Mouse (Mus musculus): Measurements from ENCODE around the gene Calhm5. TPM values are rescaled to one million over a fixed set of nuclear protein-coding genes. Genes with fewer than 3 reads are reported as not detected.

Gene Calhm5
- polyA plus RNA-seq, 1 experiment from 2014 or later, result 1.4 TPM

DNA sequence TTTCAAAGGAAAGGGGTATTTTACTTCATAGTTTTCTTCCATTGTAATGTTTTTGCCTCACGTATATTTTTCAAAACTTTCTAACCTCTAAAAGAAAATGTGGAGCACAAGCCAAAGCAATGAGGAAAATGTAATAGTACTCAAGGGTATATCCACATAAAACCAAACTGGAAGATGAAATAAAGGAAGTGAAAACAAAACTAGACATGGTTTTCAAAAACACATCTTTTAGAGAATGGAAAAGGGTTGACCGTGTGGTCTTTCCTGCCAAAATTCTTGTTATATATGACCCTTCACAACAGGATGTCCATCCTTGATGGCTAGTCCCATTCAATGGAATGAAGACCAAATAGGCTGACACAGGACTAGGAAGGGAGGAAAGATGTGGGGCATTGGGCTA, 22.1 kb upstream of the Calhm5 start:
- H3K27ac ChIP-seq (replicated peaks; ENCODE audit: low read depth, low read length), result no peak overlapping the region
- no peaks in the 10 kb centered on the region for H3K27me3 ChIP-seq (replicated peaks; ENCODE audit: control insufficient read depth, insufficient read depth, low read length)
- H3K4me3 ChIP-seq (ENCODE audit: low read depth, low read length), result no peak overlapping the region
- H3K4me2 ChIP-seq (ENCODE audit: low read depth, low read length), result no peak overlapping the region
- H3K4me1 ChIP-seq (ENCODE audit: control insufficient read depth, insufficient read depth, low read length), result no peaks in the 10 kb centered on the region
- DNase-seq (ENCODE audit: low spot score) (no peak), ATAC-seq (ENCODE audit: low read depth) (no peak)
- H3K9me3 ChIP-seq (ENCODE audit: control insufficient read depth, low read length), result no peaks in the 10 kb centered on the region
- H3K36me3 ChIP-seq (ENCODE audit: control insufficient read depth, insufficient read depth, low read length), result no peaks in the 10 kb centered on the region
- WGBS, result 89% methylated on average over 2 of the region's 2 CpGs
- no peak overlapping the region for H3K9ac ChIP-seq (ENCODE audit: low read depth, low read length)

DNA sequence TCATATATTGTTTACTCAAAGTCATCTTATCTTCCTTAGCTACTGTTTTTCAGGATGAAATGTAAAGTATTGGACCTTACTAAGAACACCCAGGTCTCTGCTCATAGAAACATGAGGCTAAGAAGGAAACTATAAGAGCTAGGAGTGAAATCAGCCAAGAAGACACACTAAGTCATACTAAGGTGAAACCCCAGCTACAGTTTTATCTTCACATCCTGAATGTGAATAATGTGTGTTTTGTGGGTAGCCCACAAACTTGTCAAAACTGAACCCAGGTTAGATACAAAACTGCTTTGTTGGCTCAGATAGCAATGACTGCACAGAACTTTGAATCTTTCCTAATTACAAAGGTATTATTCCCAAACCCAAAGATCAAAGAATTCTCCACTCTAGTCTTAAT, 21.5 kb upstream of the Calhm5 start:
- no peaks in the 10 kb centered on the region for H3K9me3 ChIP-seq (ENCODE audit: control insufficient read depth, low read length)
- H3K27me3 ChIP-seq (replicated peaks; ENCODE audit: control insufficient read depth, insufficient read depth, low read length), result no peaks in the 10 kb centered on the region
- no peak overlapping the region for H3K4me3 ChIP-seq (ENCODE audit: low read depth, low read length)
- no peak overlapping the region for H3K27ac ChIP-seq (replicated peaks; ENCODE audit: low read depth, low read length)
- no peak overlapping the region for H3K9ac ChIP-seq (ENCODE audit: low read depth, low read length)
- DNase-seq (ENCODE audit: low spot score), result no peak
- H3K36me3 ChIP-seq (ENCODE audit: control insufficient read depth, insufficient read depth, low read length), result no peaks in the 10 kb centered on the region
- ATAC-seq (ENCODE audit: low read depth), result no peak
- H3K4me2 ChIP-seq (ENCODE audit: low read depth, low read length), result no peak overlapping the region
- no peaks in the 10 kb centered on the region for H3K4me1 ChIP-seq (ENCODE audit: control insufficient read depth, insufficient read depth, low read length)

DNA sequence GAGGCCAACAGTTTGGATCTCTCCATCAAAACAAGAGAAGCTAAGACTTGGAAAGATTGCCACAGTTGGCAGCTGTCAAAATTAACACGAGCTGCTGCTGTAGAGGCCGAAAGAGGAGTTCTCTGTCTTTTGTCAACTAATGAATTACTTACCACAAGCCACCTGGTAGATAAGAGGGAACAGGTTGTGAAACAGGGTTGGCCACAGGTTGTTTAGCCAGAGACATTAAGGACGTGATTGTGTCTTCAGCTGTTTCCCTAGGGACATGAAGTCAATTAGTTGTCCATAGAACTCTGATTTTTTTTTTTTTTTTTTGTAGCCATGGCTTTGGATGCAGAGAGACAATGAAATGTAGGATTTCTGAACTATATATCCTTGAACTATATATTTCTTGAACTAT, 20.8 kb upstream of the Calhm5 start:
- WGBS, result 46% methylated on average over 3 of the region's 3 CpGs
- no peaks in the 10 kb centered on the region for H3K9me3 ChIP-seq (ENCODE audit: control insufficient read depth, low read length)
- DNase-seq (ENCODE audit: low spot score) (no peak), ATAC-seq (ENCODE audit: low read depth) (no peak)
- no peak overlapping the region for H3K27ac ChIP-seq (replicated peaks; ENCODE audit: low read depth, low read length)
- no peaks in the 10 kb centered on the region for H3K36me3 ChIP-seq (ENCODE audit: control insufficient read depth, insufficient read depth, low read length)
- no peak overlapping the region for H3K4me2 ChIP-seq (ENCODE audit: low read depth, low read length)
- H3K9ac ChIP-seq (ENCODE audit: low read depth, low read length), result no peak overlapping the region
- peaks cover 3% of the 10 kb centered on the region; the same call in 1 of the 2 replicates for H3K4me1 ChIP-seq (ENCODE audit: control insufficient read depth, insufficient read depth, low read length)
- H3K4me3 ChIP-seq (ENCODE audit: low read depth, low read length), result no peak overlapping the region
- no peaks in the 10 kb centered on the region for H3K27me3 ChIP-seq (replicated peaks; ENCODE audit: control insufficient read depth, insufficient read depth, low read length)

DNA sequence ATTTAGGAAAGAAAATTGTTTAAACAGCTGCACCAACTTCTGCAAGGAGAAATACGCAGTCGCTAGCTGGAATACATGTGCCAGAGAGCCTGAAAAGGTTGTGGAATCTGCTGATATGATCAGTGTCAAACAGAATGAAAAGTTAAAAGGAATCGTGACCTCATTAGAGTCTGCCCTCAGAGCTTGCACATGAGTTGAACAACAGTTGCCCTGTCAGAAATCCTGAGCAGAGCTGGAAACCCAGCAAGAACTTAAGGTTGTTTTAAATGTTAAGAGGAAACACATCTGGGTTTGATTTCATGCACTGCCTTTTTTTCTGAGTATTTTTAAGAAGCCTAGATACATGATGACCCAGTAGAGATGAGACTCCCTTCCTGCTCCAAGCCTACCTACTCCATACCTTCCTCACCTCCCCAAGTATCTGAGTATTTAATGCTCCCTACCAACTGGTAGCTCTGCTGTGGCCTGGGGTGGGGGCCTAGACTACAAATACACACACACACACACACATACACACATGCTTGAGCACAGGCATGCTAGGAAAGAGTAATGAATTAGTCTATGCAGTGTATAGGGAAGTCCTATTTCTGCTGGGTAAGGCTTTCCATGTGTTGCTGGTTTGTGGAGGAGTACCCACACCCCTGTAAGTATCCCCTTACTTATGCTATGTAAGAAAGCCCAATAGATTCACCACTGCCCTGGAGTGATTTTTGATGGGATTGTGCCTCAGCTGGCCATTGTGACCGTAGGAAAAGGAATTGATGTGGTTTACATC, 15.8 kb upstream of the Calhm5 start:
- ATAC-seq (ENCODE audit: low read depth) (peak; percentile 71), DNase-seq (ENCODE audit: low spot score) (peak; percentile 82)
- peaks cover 6% of the 10 kb centered on the region; the same call in 1 of the 2 replicates for H3K4me1 ChIP-seq (ENCODE audit: control insufficient read depth, insufficient read depth, low read length)
- H3K4me2 ChIP-seq (ENCODE audit: low read depth, low read length), result no peak overlapping the region
- no peak overlapping the region for H3K9ac ChIP-seq (ENCODE audit: low read depth, low read length)
- peak overlapping the region; percentile 74 for H3K27ac ChIP-seq (replicated peaks; ENCODE audit: low read depth, low read length)
- 22% methylated on average over 4 of the region's 4 CpGs for WGBS
- H3K4me3 ChIP-seq (ENCODE audit: low read depth, low read length), result no peak overlapping the region
- no peaks in the 10 kb centered on the region for H3K9me3 ChIP-seq (ENCODE audit: control insufficient read depth, low read length)
- H3K36me3 ChIP-seq (ENCODE audit: control insufficient read depth, insufficient read depth, low read length), result no peaks in the 10 kb centered on the region
- no peaks in the 10 kb centered on the region for H3K27me3 ChIP-seq (replicated peaks; ENCODE audit: control insufficient read depth, insufficient read depth, low read length)

DNA sequence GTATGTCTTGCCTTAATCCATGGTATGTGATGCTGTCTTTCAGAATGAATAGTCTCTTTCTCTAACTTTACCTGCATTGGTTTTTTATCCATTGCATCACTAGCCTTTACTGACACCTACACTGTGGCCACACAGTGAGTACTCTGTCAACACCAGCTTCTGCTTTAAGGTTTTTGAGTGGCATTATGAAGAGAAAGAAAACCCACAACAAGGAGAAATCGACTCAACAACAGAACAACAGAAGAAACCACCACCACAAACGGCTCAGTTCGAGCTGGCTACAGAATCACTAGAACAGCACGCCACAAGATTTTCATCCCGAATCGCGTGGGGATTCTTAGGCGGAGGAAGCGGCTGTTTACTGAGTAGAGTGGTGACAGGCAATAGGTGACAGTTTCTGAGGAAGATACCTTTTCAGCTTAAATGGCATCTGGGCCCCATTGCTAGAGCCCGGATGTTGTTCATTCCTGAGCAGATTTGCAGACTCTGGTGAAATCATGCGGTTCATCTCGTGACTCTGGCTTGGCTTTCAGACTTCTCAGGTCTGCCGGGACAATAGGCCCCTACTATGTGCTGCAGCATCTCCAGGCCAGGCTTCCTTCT, 14.6 kb upstream of the Calhm5 start:
- ATAC-seq (ENCODE audit: low read depth) (no peak), DNase-seq (ENCODE audit: low spot score) (no peak)
- Histone ChIP-seq H3K9ac (ENCODE audit: low read depth, low read length) (no peak overlapping the region), H3K4me3 (ENCODE audit: low read depth, low read length) (no peak overlapping the region), H3K9me3 (ENCODE audit: control insufficient read depth, low read length) (no peaks in the 10 kb centered on the region), H3K4me2 (ENCODE audit: low read depth, low read length) (no peak overlapping the region), H3K27me3 (replicated peaks; ENCODE audit: control insufficient read depth, insufficient read depth, low read length) (no peaks in the 10 kb centered on the region), H3K36me3 (ENCODE audit: control insufficient read depth, insufficient read depth, low read length) (no peaks in the 10 kb centered on the region), H3K27ac (replicated peaks; ENCODE audit: low read depth, low read length) (no peak overlapping the region), H3K4me1 (ENCODE audit: control insufficient read depth, insufficient read depth, low read length) (peaks cover 6% of the 10 kb centered on the region; the same call in 1 of the 2 replicates)
- 78% methylated on average over 13 of the region's 13 CpGs for WGBS

DNA sequence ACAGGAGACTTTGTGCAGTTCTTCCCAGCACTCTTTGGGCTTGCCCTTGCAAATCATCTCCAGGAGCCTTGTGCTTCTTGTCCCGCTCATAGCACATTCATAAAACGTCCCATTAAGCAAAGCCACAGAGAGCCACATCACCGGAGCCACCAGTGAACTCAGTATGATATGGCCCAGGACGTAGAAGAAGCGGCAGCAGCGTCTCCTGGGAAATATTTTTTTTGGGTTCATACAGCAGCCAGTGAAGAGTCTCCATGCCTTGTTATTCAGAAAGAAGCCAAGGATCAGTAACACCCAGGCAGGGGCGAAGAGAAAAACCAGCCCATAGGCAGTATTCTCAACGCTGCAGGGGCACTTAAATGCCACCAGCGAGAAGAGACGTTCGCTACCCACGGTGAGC, 355 bp downstream of the Calhm5 start:
- Histone ChIP-seq H3K9ac (ENCODE audit: low read depth, low read length) (peak overlapping the region; percentile 49), H3K4me1 (ENCODE audit: control insufficient read depth, insufficient read depth, low read length) (peaks cover 11% of the 10 kb centered on the region), H3K9me3 (ENCODE audit: control insufficient read depth, low read length) (no peaks in the 10 kb centered on the region), H3K4me3 (ENCODE audit: low read depth, low read length) (peak overlapping the region; percentile 22), H3K36me3 (ENCODE audit: control insufficient read depth, insufficient read depth, low read length) (no peaks in the 10 kb centered on the region), H3K27me3 (replicated peaks; ENCODE audit: control insufficient read depth, insufficient read depth, low read length) (no peaks in the 10 kb centered on the region), H3K4me2 (ENCODE audit: low read depth, low read length) (peak overlapping the region; percentile 39), H3K27ac (replicated peaks; ENCODE audit: low read depth, low read length) (peak overlapping the region; percentile 42; the same call in 1 of the 2 replicates)
- WGBS, result 54% methylated on average over 12 of the region's 12 CpGs
- no peak for ATAC-seq (ENCODE audit: low read depth)
- no peak for DNase-seq (ENCODE audit: low spot score)

DNA sequence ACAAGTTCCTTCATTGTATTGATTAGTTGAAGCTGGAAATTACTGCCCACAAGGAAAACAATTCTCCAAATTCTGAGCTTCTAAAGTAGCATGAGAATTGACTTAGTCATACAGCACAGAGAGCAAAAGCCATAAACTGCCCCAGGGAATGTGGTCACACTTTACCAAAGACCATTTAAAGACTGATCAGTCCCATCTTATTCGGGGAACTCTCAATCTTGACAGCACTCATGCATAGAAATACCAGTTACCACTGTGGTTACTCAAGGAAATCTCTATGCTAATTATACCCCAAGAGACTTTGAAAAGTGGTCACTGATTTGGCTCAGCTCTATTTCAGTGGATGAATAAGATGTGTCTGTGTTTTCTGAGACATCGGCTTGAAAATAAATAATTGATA, 1.2 kb downstream of the Calhm5 start:
- no peaks in the 10 kb centered on the region for H3K36me3 ChIP-seq (ENCODE audit: control insufficient read depth, insufficient read depth, low read length)
- H3K9ac ChIP-seq (ENCODE audit: low read depth, low read length), result no peak overlapping the region
- DNase-seq (ENCODE audit: low spot score) (peak; percentile 42), ATAC-seq (ENCODE audit: low read depth) (0 out of 2 replicates have a peak, but pooled peaks have one; percentile 23)
- no peaks in the 10 kb centered on the region for H3K27me3 ChIP-seq (replicated peaks; ENCODE audit: control insufficient read depth, insufficient read depth, low read length)
- H3K9me3 ChIP-seq (ENCODE audit: control insufficient read depth, low read length), result no peaks in the 10 kb centered on the region
- peaks cover 11% of the 10 kb centered on the region for H3K4me1 ChIP-seq (ENCODE audit: control insufficient read depth, insufficient read depth, low read length)
- no peak overlapping the region for H3K27ac ChIP-seq (replicated peaks; ENCODE audit: low read depth, low read length)
- no peak overlapping the region for H3K4me3 ChIP-seq (ENCODE audit: low read depth, low read length)
- WGBS, result 52% methylated on average over 2 of the region's 2 CpGs
- H3K4me2 ChIP-seq (ENCODE audit: low read depth, low read length), result peak overlapping the region; percentile 39; the same call in 1 of the 2 replicates

DNA sequence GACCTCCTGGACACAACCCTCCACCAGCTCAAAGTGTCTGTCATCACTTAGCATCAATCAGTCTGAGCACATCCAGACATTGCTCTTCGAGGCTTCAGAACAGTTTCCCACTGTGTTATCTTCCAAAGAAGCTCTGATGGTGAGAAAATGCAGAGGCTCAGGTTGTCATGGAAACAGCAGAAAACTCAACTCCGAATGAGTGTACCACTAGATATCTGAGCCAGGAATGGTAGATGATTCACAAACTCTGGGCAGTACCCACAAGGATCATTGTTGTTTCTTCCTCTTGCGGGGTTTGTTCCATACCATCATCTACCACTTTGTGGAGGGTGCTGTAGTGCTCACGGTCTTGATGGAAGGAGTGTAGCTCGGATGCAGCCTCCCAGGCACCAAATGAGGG, 4.4 kb downstream of the Calhm5 start:
- no peaks in the 10 kb centered on the region for H3K9me3 ChIP-seq (ENCODE audit: control insufficient read depth, low read length)
- WGBS, result 69% methylated on average over 5 of the region's 5 CpGs
- no peak overlapping the region for H3K4me2 ChIP-seq (ENCODE audit: low read depth, low read length)
- H3K27me3 ChIP-seq (replicated peaks; ENCODE audit: control insufficient read depth, insufficient read depth, low read length), result no peaks in the 10 kb centered on the region
- H3K36me3 ChIP-seq (ENCODE audit: control insufficient read depth, insufficient read depth, low read length), result no peaks in the 10 kb centered on the region
- no peak overlapping the region for H3K9ac ChIP-seq (ENCODE audit: low read depth, low read length)
- no peak overlapping the region for H3K4me3 ChIP-seq (ENCODE audit: low read depth, low read length)
- no peak for ATAC-seq (ENCODE audit: low read depth)
- H3K27ac ChIP-seq (replicated peaks; ENCODE audit: low read depth, low read length), result no peak overlapping the region
- DNase-seq (ENCODE audit: low spot score), result no peak
- peaks cover 14% of the 10 kb centered on the region for H3K4me1 ChIP-seq (ENCODE audit: control insufficient read depth, insufficient read depth, low read length)

DNA sequence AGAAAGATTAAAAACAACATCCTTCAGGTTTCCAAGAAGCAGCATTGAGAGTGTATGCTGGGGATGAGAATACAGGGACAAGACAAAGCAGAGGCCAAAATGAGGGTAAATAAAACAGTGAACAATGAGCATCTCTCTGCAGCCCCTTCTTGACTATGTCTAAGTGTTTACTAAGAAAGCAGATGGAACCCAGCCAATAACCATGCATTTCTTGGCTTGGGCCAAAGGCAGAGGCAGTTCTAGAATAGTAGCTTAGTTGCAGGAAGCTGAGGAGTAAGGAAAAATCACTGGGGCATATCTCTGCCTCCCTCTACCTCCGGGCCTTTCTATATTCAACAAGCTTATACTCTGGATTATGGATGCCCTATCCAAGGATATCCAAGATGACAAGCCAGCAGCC, 5.8 kb downstream of the Calhm5 start:
- Histone ChIP-seq H3K4me3 (ENCODE audit: low read depth, low read length) (no peak overlapping the region), H3K27me3 (replicated peaks; ENCODE audit: control insufficient read depth, insufficient read depth, low read length) (no peaks in the 10 kb centered on the region), H3K4me2 (ENCODE audit: low read depth, low read length) (no peak overlapping the region), H3K9me3 (ENCODE audit: control insufficient read depth, low read length) (no peaks in the 10 kb centered on the region), H3K4me1 (ENCODE audit: control insufficient read depth, insufficient read depth, low read length) (peaks cover 7% of the 10 kb centered on the region; the same call in 1 of the 2 replicates), H3K9ac (ENCODE audit: low read depth, low read length) (no peak overlapping the region), H3K27ac (replicated peaks; ENCODE audit: low read depth, low read length) (no peak overlapping the region), H3K36me3 (ENCODE audit: control insufficient read depth, insufficient read depth, low read length) (no peaks in the 10 kb centered on the region)
- WGBS, result 85% methylated on average over 1 of the region's 1 CpGs
- DNase-seq (ENCODE audit: low spot score), result peak; percentile 31
- no peak for ATAC-seq (ENCODE audit: low read depth)

All from embryonic facial prominence, embryonic 14.5 days (tissue).